Mouse (Mus musculus) urinary bladder, postnatal 10 days (tissue): Measurements from ENCODE around the gene Cdk5.

Source experiments
- DNase-seq: peaks from one replicate; pipeline ENCODE4 v3.0.0; 2022; ENCODE audit warnings: low spot score

Gene Cdk5

GRCm38 (mm10) chr5:24427981-24428402 is 4.7 kb upstream of the Cdk5 start:
- DNase-seq = no peak

- no peak for DNase-seq
These were observed 3.9 kb upstream of the Cdk5 start for GRCm38 (mm10) chr5:24427285-24427633.

GRCm38 (mm10) chr5:24426556-24427284 is 3.4 kb upstream of the Cdk5 start:
- no peak for DNase-seq

- no peak for DNase-seq
These were observed 2.7 kb upstream of the Cdk5 start for GRCm38 (mm10) chr5:24426037-24426432.

GRCm38 (mm10) chr5:24425421-24426036 is 2.2 kb upstream of the Cdk5 start:
- DNase-seq = no peak

- peak; percentile 55 for DNase-seq
These were observed 1.6 kb upstream of the Cdk5 start for GRCm38 (mm10) chr5:24424861-24425411.

GRCm38 (mm10) chr5:24424004-24424781 is 863 bp upstream of the Cdk5 start:
- no peak for DNase-seq

GRCm38 (mm10) chr5:24420381-24420780 is 2.9 kb downstream of the Cdk5 start:
- DNase-seq = no peak

GRCm38 (mm10) chr5:24417587-24417986 is 5.7 kb downstream of the Cdk5 start:
- DNase-seq = no peak

GRCm38 (mm10) chr5:24416222-24416736 is 7.1 kb downstream of the Cdk5 start:
- no peak for DNase-seq

- DNase-seq = no peak
These were observed 9.4 kb downstream of the Cdk5 start for GRCm38 (mm10) chr5:24413938-24414337.

GRCm38 (mm10) chr5:24413042-24413693 is 10.2 kb downstream of the Cdk5 start, which contains the start of gene Asic3:
Asic3 (plus strand) TSS chr5:24413392.
- no peak for DNase-seq

GRCm38 (mm10) chr5:24412063-24412462 is 11.3 kb downstream of the Cdk5 start:
- DNase-seq = no peak

- DNase-seq = no peak
These were observed 13.9 kb downstream of the Cdk5 start for GRCm38 (mm10) chr5:24409466-24409865.

- no peak for DNase-seq
These were observed 14.7 kb downstream of the Cdk5 start for GRCm38 (mm10) chr5:24408651-24409050.

- no peak for DNase-seq
These were observed 17.9 kb downstream of the Cdk5 start for GRCm38 (mm10) chr5:24405389-24405876.

GRCm38 (mm10) chr5:24404594-24405360 is 18.6 kb downstream of the Cdk5 start:
- no peak for DNase-seq

- no peak for DNase-seq
These were observed 21.4 kb downstream of the Cdk5 start for GRCm38 (mm10) chr5:24401969-24402368.

GRCm38 (mm10) chr5:24400911-24401605 is 22.3 kb downstream of the Cdk5 start:
- no peak for DNase-seq

- DNase-seq = no peak
These were observed 23.0 kb downstream of the Cdk5 start for GRCm38 (mm10) chr5:24400362-24400761.
